Mouse (Mus musculus): ENCODE measurements at regions not wholly inside any gene's neighbourhood (a gene's known extent, or its start where the extent isn't known, plus 50 kb on each side); places are given as distances from the start of the nearest gene placed in this dataset.

DNA sequence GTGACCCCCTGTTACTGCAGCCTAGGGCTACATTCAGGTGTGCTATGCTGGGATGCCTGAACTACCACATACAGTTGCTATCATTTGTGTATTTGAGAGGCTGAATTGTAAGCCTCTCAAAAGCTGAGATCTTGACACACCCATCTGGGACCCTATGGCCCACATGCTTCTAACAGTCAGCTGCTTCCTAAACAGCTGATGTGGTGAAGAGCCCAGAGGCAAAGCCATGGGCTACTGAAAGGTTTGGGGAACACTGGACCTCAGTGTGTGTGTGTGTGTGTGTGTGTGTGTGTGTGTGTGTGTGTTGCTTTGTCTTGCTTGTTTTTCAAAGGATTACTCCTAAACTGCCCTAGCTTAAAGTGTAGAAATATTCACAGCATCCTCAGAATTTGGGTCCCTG is 75.0 kb downstream of the Lbh start:
- TF ChIP-seq CTCF (IDR thresholded peaks at IDR 0.05; ENCODE audit: extremely low read depth, insufficient read depth, low read length), result no peak
- no peak for TF ChIP-seq POLR2A (IDR thresholded peaks at IDR 0.05; ENCODE audit: extremely low read depth, insufficient read depth, low read length)

All from cortical plate, adult 2 months (tissue).